Mouse (Mus musculus): ENCODE data around the gene Ppargc1a. TPM values are rescaled to one million over a fixed set of nuclear protein-coding genes. Genes with fewer than 3 reads are reported as not detected.

Ppargc1a gene
- total and polyA plus RNA-seq, 3 experiments = 0.22 TPM; not detected in 2

GRCm38 (mm10) chr5:51520807-51521206, 46.7 kb downstream of the Ppargc1a start:
- Histone ChIP-seq H3K4me1 (ENCODE audit: insufficient read depth, low read depth, low read length) (no peaks in the 10 kb centered on the region), H3K4me3 (ENCODE audit: low read depth, low read length) (no peak overlapping the region), H3K27me3 (ENCODE audit: insufficient read depth, low read length) (no peaks in the 10 kb centered on the region), H3K36me3 (replicated peaks) (no peaks in the 10 kb centered on the region), H3K9me3 (replicated peaks) (no peaks in the 10 kb centered on the region)
- no peak for DNase-seq (ENCODE audit: low spot score)
- TF ChIP-seq GATA2 (IDR thresholded peaks at IDR 0.05; ENCODE audit: borderline replicate concordance, low read depth, low read length) (no peak), CTCF (IDR thresholded peaks at IDR 0.05; ENCODE audit: low read depth, low read length) (no peak), GATA1 (IDR thresholded peaks at IDR 0.05; ENCODE audit: borderline replicate concordance, low read length) (no peak), TAL1 (conservative IDR thresholded peaks at IDR 0.05; ENCODE audit: low read depth, low read length) (no peak), POLR2AphosphoS5 (IDR thresholded peaks at IDR 0.05; ENCODE audit: insufficient replicate concordance, low read depth, low read length) (no peak)
- ATAC-seq (ENCODE audit: extremely low read depth, insufficient number of reproducible peaks, low FRiP score, poor library complexity, severe bottlenecking) = no peak

- Histone ChIP-seq H3K36me3 (replicated peaks) (no peaks in the 10 kb centered on the region), H3K27me3 (ENCODE audit: insufficient read depth, low read length) (no peaks in the 10 kb centered on the region), H3K4me1 (ENCODE audit: insufficient read depth, low read depth, low read length) (no peaks in the 10 kb centered on the region), H3K4me3 (ENCODE audit: low read depth, low read length) (no peak overlapping the region), H3K9me3 (replicated peaks) (no peaks in the 10 kb centered on the region)
- TF ChIP-seq GATA1 (IDR thresholded peaks at IDR 0.05; ENCODE audit: borderline replicate concordance, low read length) = no peak
- TF ChIP-seq POLR2AphosphoS5 (IDR thresholded peaks at IDR 0.05; ENCODE audit: insufficient replicate concordance, low read depth, low read length) = no peak
- no peak for TF ChIP-seq CTCF (IDR thresholded peaks at IDR 0.05; ENCODE audit: low read depth, low read length)
- no peak for TF ChIP-seq TAL1 (conservative IDR thresholded peaks at IDR 0.05; ENCODE audit: low read depth, low read length)
- no peak for TF ChIP-seq GATA2 (IDR thresholded peaks at IDR 0.05; ENCODE audit: borderline replicate concordance, low read depth, low read length)
- DNase-seq (ENCODE audit: low spot score) (no peak), ATAC-seq (ENCODE audit: extremely low read depth, insufficient number of reproducible peaks, low FRiP score, poor library complexity, severe bottlenecking) (no peak)
Measured at GRCm38 (mm10) chr5:51517440-51518187, 49.9 kb downstream of the Ppargc1a start.

GRCm38 (mm10) chr5:51504654-51505053, 62.9 kb downstream of the Ppargc1a start:
- Histone ChIP-seq H3K4me3 (ENCODE audit: low read depth, low read length) (no peak overlapping the region), H3K27me3 (ENCODE audit: insufficient read depth, low read length) (no peaks in the 10 kb centered on the region), H3K36me3 (replicated peaks) (no peaks in the 10 kb centered on the region), H3K4me1 (ENCODE audit: insufficient read depth, low read depth, low read length) (no peaks in the 10 kb centered on the region), H3K9me3 (replicated peaks) (peaks cover 9% of the 10 kb centered on the region)
- TF ChIP-seq CTCF (IDR thresholded peaks at IDR 0.05; ENCODE audit: low read depth, low read length) (no peak), GATA1 (IDR thresholded peaks at IDR 0.05; ENCODE audit: borderline replicate concordance, low read length) (no peak), GATA2 (IDR thresholded peaks at IDR 0.05; ENCODE audit: borderline replicate concordance, low read depth, low read length) (no peak), TAL1 (conservative IDR thresholded peaks at IDR 0.05; ENCODE audit: low read depth, low read length) (no peak), POLR2AphosphoS5 (IDR thresholded peaks at IDR 0.05; ENCODE audit: insufficient replicate concordance, low read depth, low read length) (no peak)
- ATAC-seq (ENCODE audit: extremely low read depth, insufficient number of reproducible peaks, low FRiP score, poor library complexity, severe bottlenecking) (no peak), DNase-seq (ENCODE audit: low spot score) (no peak)

DNA sequence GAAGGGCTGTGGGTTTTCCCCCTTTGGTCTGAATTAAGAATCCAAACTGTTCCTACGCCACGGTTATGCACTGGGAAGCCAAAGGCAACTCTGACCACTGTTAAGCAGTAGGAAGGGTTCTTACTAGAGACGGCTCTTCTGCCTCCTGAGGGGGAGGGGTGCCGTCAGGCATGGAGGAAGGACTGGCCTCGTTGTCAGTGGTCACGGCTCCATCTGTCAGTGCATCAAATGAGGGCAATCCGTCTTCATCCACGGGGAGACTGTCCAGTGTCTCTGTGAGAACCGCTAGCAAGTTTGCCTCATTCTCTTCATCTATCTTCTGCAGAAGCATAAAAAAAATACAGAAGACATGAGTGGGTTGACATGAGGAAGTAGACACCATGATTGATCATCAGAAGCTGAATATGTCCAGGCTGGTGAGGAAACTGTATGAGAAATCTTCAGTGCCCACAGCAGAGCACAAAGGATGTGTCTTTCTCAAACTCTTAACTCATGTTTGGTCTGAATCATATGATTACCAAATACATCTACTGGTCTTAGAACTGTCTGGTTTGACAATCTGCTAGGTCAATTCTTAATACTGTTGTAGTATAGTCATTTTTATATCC, 69.5 kb downstream of the Ppargc1a start:
- ATAC-seq (ENCODE audit: extremely low read depth, insufficient number of reproducible peaks, low FRiP score, poor library complexity, severe bottlenecking) = no peak

GRCm38 (mm10) chr5:51495446-51495845, 72.1 kb downstream of the Ppargc1a start:
- no peaks in the 10 kb centered on the region for H3K4me1 ChIP-seq (ENCODE audit: insufficient read depth, low read depth, low read length)
- no peaks in the 10 kb centered on the region for H3K36me3 ChIP-seq (replicated peaks)
- peaks cover 11% of the 10 kb centered on the region for H3K9me3 ChIP-seq (replicated peaks)
- DNase-seq (ENCODE audit: low spot score) (no peak), ATAC-seq (ENCODE audit: extremely low read depth, insufficient number of reproducible peaks, low FRiP score, poor library complexity, severe bottlenecking) (no peak)
- no peak for TF ChIP-seq POLR2AphosphoS5 (IDR thresholded peaks at IDR 0.05; ENCODE audit: insufficient replicate concordance, low read depth, low read length)
- no peak overlapping the region for H3K4me3 ChIP-seq (ENCODE audit: low read depth, low read length)
- no peaks in the 10 kb centered on the region for H3K27me3 ChIP-seq (ENCODE audit: insufficient read depth, low read length)

More for the DNA sequence above, 69.5 kb downstream of the Ppargc1a start:
- H3K27me3 ChIP-seq (ENCODE audit: insufficient read depth, low read length) = no peaks in the 10 kb centered on the region
- H3K4me1 ChIP-seq (ENCODE audit: insufficient read depth, low read depth, low read length) = no peaks in the 10 kb centered on the region
- peaks cover 10% of the 10 kb centered on the region for H3K9me3 ChIP-seq (replicated peaks)
- DNase-seq (ENCODE audit: low spot score) = no peak
- TF ChIP-seq GATA2 (IDR thresholded peaks at IDR 0.05; ENCODE audit: borderline replicate concordance, low read depth, low read length) = no peak
- TF ChIP-seq TAL1 (conservative IDR thresholded peaks at IDR 0.05; ENCODE audit: low read depth, low read length) = no peak
- TF ChIP-seq CTCF (IDR thresholded peaks at IDR 0.05; ENCODE audit: low read depth, low read length) = no peak
- TF ChIP-seq POLR2AphosphoS5 (IDR thresholded peaks at IDR 0.05; ENCODE audit: insufficient replicate concordance, low read depth, low read length) = no peak
- no peak for TF ChIP-seq GATA1 (IDR thresholded peaks at IDR 0.05; ENCODE audit: borderline replicate concordance, low read length)
- H3K4me3 ChIP-seq (ENCODE audit: low read depth, low read length) = no peak overlapping the region
- no peaks in the 10 kb centered on the region for H3K36me3 ChIP-seq (replicated peaks)

DNA sequence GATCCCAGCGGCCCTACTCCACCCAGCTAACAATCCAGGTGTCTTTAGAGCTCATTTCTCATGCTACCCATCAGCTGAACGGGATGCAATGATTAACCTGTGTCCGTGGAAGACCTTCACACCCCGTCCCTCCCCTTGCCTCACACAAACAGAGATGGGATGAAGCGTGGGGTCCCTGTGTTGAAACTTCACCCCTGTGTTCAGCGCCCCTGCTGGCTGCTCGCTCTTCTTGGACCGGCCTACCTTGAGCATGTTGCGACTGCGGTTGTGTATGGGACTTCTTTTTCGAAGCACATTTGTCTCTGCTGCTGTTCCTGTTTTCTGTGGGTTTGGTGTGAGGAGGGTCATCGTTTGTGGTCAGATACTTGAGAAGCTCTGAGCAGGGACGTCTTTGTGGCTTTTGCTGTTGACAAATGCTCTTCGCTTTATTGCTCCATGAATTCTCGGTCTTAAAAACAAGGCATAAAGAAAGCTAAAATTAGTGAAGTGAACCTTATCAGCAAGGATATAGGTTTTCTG, 73.1 kb downstream of the Ppargc1a start:
- DNase-seq (ENCODE audit: low spot score) = no peak
- TF ChIP-seq GATA1 (IDR thresholded peaks at IDR 0.05; ENCODE audit: borderline replicate concordance, low read length) = no peak
- no peak for TF ChIP-seq TAL1 (conservative IDR thresholded peaks at IDR 0.05; ENCODE audit: low read depth, low read length)
- no peak for TF ChIP-seq POLR2AphosphoS5 (IDR thresholded peaks at IDR 0.05; ENCODE audit: insufficient replicate concordance, low read depth, low read length)
- TF ChIP-seq GATA2 (IDR thresholded peaks at IDR 0.05; ENCODE audit: borderline replicate concordance, low read depth, low read length) = no peak
- no peak for TF ChIP-seq CTCF (IDR thresholded peaks at IDR 0.05; ENCODE audit: low read depth, low read length)
- H3K4me3 ChIP-seq (ENCODE audit: low read depth, low read length) = no peak overlapping the region
- no peaks in the 10 kb centered on the region for H3K4me1 ChIP-seq (ENCODE audit: insufficient read depth, low read depth, low read length)
- H3K27me3 ChIP-seq (ENCODE audit: insufficient read depth, low read length) = no peaks in the 10 kb centered on the region
- no peak for ATAC-seq (ENCODE audit: extremely low read depth, insufficient number of reproducible peaks, low FRiP score, poor library complexity, severe bottlenecking)
- no peaks in the 10 kb centered on the region for H3K36me3 ChIP-seq (replicated peaks)
- H3K9me3 ChIP-seq (replicated peaks) = peaks cover 11% of the 10 kb centered on the region

All from G1E (cell line).